In the genomic region with DNA sequence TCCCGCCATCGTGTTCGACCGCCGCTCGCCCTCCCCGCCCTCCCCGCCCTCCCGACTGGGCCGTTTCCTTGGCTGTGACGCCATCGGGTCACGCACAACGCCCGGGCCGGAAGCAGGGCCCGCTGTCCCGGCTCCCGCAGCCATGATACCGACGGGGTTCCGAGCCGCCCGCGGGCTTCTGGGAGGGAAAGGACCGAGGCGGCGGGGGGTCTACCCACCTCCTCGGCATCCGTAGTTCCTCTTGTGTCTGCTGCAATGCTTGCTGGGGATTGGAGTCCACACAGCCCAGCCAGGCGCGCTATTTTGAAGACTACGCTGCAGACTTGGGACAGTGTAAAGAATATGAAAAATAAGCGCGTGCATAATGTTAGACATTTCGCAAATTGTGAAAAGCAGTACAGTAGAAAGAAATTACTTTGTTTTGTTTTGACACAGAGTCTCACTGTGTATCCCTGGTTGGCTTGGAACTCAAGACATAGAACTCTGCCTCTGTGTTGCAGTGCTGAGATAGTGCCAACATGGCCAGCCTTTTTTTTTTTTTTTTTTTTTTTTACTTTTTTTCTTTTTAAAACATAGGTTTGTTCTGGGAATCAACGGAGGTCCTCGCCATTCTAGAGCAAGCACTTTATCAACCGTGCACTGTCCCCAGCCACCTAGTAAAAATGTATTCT, we compare ENCODE assay signal across 8 mouse cellular contexts. TPM values are rescaled to one million over a fixed set of nuclear protein-coding genes. Genes with fewer than 3 reads are reported as not detected.
DNase-seq lines count a peak whose midpoint lies in the region; ATAC-seq lines count a peak whose summit lies in the region.

A gene (minus strand): TSS at position 182 of the 671 bp plus-strand sequence.

- H3K36me3 ChIP-seq in embryonic facial prominence, embryonic 12.5 days = peaks cover 22% of the 10 kb centered on the region
- H3K36me3 ChIP-seq in limb, embryonic 10.5 days = peaks cover 32% of the 10 kb centered on the region
- peaks cover 22% of the 10 kb centered on the region; the same call in 1 of the 2 replicates for H3K36me3 ChIP-seq in midbrain, embryonic 12.5 days

- peak within 1 kb of the TSS; percentile 61 for H3K4me2 ChIP-seq in embryonic facial prominence, embryonic 12.5 days (replicated peaks)
- peak within 1 kb of the TSS; percentile 56 for H3K4me2 ChIP-seq in midbrain, embryonic 12.5 days (replicated peaks)

- H3K4me3 ChIP-seq in embryonic facial prominence, embryonic 12.5 days = peak within 1 kb of the TSS; percentile 74
- peak within 1 kb of the TSS; percentile 97 for H3K4me3 ChIP-seq in limb, embryonic 10.5 days
- H3K4me3 ChIP-seq in midbrain, embryonic 12.5 days = peak within 1 kb of the TSS; percentile 86

- no peaks in the 10 kb centered on the region for H3K9me3 ChIP-seq in embryonic facial prominence, embryonic 12.5 days
- H3K9me3 ChIP-seq in limb, embryonic 10.5 days (replicated peaks) = no peaks in the 10 kb centered on the region
- no peaks in the 10 kb centered on the region for H3K9me3 ChIP-seq in midbrain, embryonic 12.5 days

- peaks cover 9% of the 10 kb centered on the region; the same call in 1 of the 2 replicates for H3K4me1 ChIP-seq in embryonic facial prominence, embryonic 12.5 days
- H3K4me1 ChIP-seq in limb, embryonic 10.5 days = peaks cover 16% of the 10 kb centered on the region
- H3K4me1 ChIP-seq in midbrain, embryonic 12.5 days = peaks cover 20% of the 10 kb centered on the region

- ATAC-seq in embryonic facial prominence, embryonic 12.5 days (ENCODE audit: insufficient number of reproducible peaks, insufficient read depth, low FRiP score, low TSS enrichment) = peak; percentile 90
- ATAC-seq in midbrain, embryonic 12.5 days (ENCODE audit: low FRiP score, low read depth) = peak; percentile 98

- peak within 1 kb of the TSS; percentile 92 for H3K27ac ChIP-seq in embryonic facial prominence, embryonic 12.5 days
- peak within 1 kb of the TSS; percentile 98 for H3K27ac ChIP-seq in limb, embryonic 10.5 days
- peak within 1 kb of the TSS; percentile 89 for H3K27ac ChIP-seq in midbrain, embryonic 12.5 days (replicated peaks)

- WGBS in embryonic facial prominence, embryonic 12.5 days = 4% methylated on average over 39 of the region's 39 CpGs
- 3% methylated on average over 39 of the region's 39 CpGs for WGBS in limb, embryonic 10.5 days
- WGBS in midbrain, embryonic 12.5 days = 4% methylated on average over 39 of the region's 39 CpGs

- H3K9ac ChIP-seq in embryonic facial prominence, embryonic 12.5 days = peak within 1 kb of the TSS; percentile 88
- peak within 1 kb of the TSS; percentile 88 for H3K9ac ChIP-seq in midbrain, embryonic 12.5 days (replicated peaks)

- DNase-seq in 3T3-L1 (ENCODE audit: low read depth, low spot score) = peak; percentile 94
- DNase-seq in adrenal gland, postnatal 36 days = peak; percentile 96
- DNase-seq in heart, adult 11 months = peak; percentile 100
- DNase-seq in kidney, adult 11 months = peak; percentile 96
- DNase-seq in limb, embryonic 10.5 days (ENCODE audit: low spot score) = peak; percentile 99
- DNase-seq in skeletal muscle tissue, adult 2 months (ENCODE audit: low read depth, low spot score) = peak; percentile 93

- no peaks in the 10 kb centered on the region for H3K27me3 ChIP-seq in embryonic facial prominence, embryonic 12.5 days
- H3K27me3 ChIP-seq in limb, embryonic 10.5 days (ENCODE audit: low read depth, poor library complexity, severe bottlenecking) = no peaks in the 10 kb centered on the region
- H3K27me3 ChIP-seq in midbrain, embryonic 12.5 days = no peaks in the 10 kb centered on the region

RNA-seq across cellular contexts. Expression of the gene that starts here (rescaled TPM):
- total RNA-seq in adrenal gland, postnatal 36 days (2021) = 10 to 100 TPM; 23.5 to 24.5 TPM
- polyA plus RNA-seq in embryonic facial prominence, embryonic 12.5 days (2016; fragmentation: Nextera tagmentation; extraction: Ambion mirVana) = 22.4 and 23.6 TPM in 2 replicates
- polyA plus RNA-seq in limb, embryonic 10.5 days (2016; fragmentation: Nextera tagmentation; extraction: Ambion mirVana) = 16.4 and 18.1 TPM in 2 replicates
- 22.5 and 23.1 TPM in 2 replicates for polyA plus RNA-seq in midbrain, embryonic 12.5 days (2016; fragmentation: Nextera tagmentation; extraction: Ambion mirVana)

Comparison
In these comparisons a context has a peak if more than half of its experiments do, and no peak if none do; other contexts are left out.
1. Peak in every context shown above with its lines: DNase-seq, ATAC-seq, H3K4me3 ChIP-seq and H3K27ac ChIP-seq.